Mouse (Mus musculus) splenic B cell, adult 2 months (primary cell): Measurements from ENCODE around the gene Kri1.
"Not testable (repeated sequence)": the region's sequence is repeated elsewhere in the genome, so short reads cannot be mapped to it uniquely, and the experiment has no call there.

ENCODE experiments used
- DNase-seq: peaks from one replicate; pipeline ENCODE4 v3.0.0-alpha.2; 2011; ENCODE audit warnings: low read depth, low spot score
- H3K27me3 ChIP-seq: 2 replicates; pipeline ENCODE4 v1.6.1; 2012; ENCODE audit warnings: mild to moderate bottlenecking, low read length, moderate library complexity, mixed read lengths; ENCODE audit not compliant: control insufficient read depth, poor library complexity, insufficient read depth, severe bottlenecking
- H3K36me3 ChIP-seq: 2 replicates; pipeline ENCODE4 v1.6.1; 2012; ENCODE audit warnings: mild to moderate bottlenecking, low read length, moderate library complexity, mixed read lengths; ENCODE audit not compliant: control insufficient read depth, poor library complexity, insufficient read depth, severe bottlenecking

The Kri1 gene

DNA sequence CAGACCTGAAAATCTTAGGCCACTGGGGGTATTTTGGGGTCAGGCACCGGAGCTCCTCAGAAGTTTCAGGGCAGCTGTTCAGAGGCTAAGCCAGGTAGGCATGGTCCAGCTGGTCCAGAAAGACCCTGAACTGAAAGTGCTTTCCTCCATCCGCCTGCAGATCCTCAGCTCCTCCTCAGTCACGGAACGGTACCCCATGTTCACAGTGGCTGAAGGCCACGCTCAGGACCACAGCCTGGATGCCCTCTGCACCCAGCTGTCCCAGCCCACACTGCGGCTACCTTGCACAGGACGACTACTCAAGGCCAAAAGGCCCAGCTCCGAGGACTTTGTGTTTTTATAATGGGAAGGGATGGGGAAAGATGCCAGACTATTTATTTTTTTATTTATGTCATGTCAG lies 14.7 kb downstream of the Kri1 start:
- no peaks in the 10 kb centered on the region for H3K27me3 ChIP-seq
- H3K36me3 ChIP-seq, result peaks cover 16% of the 10 kb centered on the region
- DNase-seq, result no peak

DNA sequence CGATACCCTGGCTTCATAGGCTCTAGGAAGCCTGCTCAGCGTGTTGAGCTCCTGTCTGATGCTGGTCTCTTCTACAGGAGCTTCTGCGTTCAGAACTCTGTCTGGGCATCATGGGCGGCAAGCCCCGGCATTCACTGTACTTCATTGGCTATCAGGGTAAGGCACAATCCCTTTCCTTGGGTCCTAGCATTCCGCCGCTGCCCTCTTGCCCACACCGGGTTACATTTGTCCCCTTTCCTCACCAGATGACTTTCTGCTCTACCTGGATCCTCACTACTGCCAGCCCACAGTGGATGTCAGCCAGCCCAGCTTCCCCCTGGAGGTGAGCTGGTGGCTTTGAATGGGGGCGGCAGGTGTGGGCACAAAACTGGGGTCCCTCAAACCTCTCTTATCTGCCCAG lies 15.4 kb downstream of the Kri1 start:
- H3K27me3 ChIP-seq, result no peaks in the 10 kb centered on the region
- DNase-seq, result no peak
- H3K36me3 ChIP-seq, result peaks cover 14% of the 10 kb centered on the region

DNA sequence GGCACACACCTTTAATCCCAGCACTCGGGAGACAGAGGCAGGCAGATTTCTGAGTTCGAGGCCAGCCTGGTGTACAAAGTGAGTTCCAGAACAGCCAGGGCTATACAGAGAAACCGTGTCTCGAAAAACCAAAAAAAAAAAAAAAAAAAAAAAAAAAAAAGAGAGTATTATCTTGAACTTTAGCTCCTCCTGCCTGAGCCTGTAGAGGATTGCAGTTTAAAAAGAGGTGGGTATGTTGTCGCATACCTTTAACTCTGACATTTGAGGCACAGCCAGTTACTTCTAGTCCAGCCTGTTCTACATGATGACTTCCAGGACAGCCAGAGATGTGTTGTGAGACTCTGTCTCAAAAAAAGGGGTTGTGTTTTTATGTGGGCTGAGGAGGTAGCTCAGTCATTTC lies 18.2 kb downstream of the Kri1 start:
- DNase-seq, H3K27me3 ChIP-seq: not testable (repeated sequence)
- peaks cover 13% of the 10 kb centered on the region for H3K36me3 ChIP-seq

DNA sequence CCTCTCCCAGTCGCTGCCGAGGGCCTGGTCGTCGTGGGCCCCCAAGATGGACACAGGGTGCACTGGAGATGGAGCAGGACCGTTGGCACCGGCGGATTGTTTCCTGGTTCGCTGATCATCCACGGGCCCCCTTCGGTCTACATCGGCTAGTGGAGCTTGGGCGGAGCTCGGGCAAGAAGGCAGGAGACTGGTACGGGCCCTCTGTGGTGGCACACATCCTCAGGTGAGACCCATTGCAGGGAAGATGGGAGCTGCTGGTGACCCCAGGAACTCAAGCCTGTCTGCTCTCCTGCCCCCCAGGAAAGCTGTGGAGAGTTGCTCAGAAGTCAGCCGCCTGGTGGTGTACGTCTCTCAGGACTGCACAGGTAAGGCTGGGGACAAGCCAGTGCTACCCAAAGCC lies 19.5 kb downstream of the Kri1 start:
- DNase-seq, result no peak
- H3K27me3 ChIP-seq, result no peaks in the 10 kb centered on the region

DNA sequence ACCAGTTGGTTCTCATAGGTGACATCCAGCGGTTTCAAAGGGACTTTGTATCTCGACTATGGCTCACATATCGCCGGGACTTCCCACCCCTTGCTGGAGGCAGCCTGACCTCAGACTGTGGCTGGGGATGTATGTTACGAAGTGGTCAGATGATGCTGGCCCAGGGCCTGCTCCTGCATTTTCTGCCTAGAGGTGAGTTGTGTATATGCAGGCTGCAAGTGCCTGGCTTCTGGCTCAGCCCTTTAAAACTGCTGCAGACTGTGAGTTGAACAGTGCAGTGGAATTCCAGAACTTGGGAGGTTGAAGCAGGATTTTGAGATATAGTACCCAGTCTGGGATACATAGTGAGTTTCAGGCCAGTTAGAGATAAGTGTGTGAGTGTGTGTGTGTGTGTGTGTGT lies 20.9 kb downstream of the Kri1 start:
- no peaks in the 10 kb centered on the region for H3K27me3 ChIP-seq
- no peak for DNase-seq

More for the DNA sequence above, 19.5 kb downstream of the Kri1 start:
- H3K36me3 ChIP-seq, result peaks cover 11% of the 10 kb centered on the region

DNA sequence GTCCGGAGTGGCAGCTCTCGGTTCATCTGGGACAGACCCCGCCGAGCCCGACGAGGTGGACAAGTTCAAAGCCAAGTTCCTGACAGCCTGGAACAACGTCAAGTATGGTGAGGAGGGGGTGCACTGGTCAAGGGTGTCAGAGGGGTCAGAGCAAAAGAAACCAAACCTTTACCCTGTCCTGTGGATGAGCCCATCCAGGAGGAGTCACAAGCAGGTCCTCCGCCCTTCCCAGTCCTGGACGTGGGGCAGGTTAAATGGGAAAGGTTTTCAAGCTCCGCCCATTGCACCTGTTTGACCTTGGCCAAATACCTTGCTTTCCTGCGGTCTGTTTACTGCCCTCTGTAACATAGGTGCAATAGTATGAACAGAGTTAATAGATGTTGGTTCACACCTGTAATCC lies 22.2 kb downstream of the Kri1 start:
- Histone ChIP-seq H3K36me3 (peaks cover 7% of the 10 kb centered on the region), H3K27me3 (no peaks in the 10 kb centered on the region)
- no peak for DNase-seq

More for the DNA sequence above, 20.9 kb downstream of the Kri1 start:
- peaks cover 11% of the 10 kb centered on the region for H3K36me3 ChIP-seq

DNA sequence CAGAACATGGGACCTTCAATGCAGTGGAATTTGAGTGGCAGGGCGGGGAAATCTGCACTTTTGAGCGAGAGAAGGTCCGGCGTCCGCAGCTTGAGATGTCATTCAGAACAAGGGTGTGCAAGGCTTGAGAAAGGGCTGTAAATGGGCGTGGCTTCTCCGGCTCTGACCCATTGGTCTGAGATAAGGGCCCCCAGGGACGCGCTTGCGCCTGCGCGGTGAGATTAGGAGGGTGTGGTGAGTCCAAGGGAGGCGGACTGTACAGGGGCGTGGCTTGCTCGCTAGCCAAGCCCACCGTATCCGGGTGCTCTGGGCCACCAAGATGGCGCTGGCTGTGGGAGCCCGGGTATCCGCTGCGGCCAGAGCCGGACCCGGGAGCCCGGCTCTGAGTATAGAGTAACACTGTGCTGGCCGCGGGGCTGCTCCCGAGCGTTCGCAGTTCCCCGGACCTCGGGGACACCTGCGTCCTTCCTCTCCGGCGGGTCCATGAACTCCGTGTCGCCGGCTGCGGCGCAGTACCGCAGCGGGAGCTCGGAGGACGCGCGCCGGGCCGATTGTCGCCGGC lies 22.7 kb downstream of the Kri1 start, which contains the start of gene Atg4d:
TSS of gene Atg4d (plus strand) at position 294 of the 562 bp plus-strand sequence.
- Histone ChIP-seq H3K36me3 (peaks cover 7% of the 10 kb centered on the region), H3K27me3 (no peaks in the 10 kb centered on the region)
- DNase-seq, result peak; percentile 100

DNA sequence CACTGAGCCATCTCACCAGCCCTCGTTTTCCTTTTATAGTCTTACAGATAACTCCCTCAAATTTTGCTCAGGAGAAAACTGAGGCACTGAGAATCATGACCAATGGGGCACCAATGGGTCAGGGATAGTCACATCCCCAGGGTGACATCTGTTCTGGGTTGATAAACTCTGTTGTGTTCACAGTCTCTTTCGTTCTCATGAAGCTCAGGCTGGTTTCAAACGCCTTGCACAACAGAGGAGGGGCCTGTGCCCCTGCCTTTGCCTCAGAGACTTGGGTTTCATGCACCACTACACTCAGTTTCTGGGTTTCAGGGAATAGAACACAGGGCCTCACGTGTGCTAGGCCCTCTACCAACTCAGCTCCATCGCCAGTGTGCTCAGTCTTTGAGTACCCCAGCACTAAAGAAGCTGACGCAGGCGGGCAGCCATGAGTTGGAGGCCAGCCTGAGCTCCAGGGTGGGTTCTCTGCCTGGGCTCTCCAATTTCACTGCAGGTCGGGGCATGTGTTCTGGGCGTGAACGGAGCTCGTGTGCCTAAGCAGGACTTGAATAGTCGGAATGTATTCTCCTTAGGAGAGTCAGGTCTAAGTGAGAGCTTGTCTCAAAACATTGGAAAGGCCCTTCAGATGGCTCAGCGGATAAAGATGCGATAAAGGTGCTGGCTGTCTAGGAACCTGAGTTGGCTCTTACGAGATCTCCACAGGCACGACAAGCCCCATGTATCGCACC lies 23.3 kb downstream of the Kri1 start:
- no peaks in the 10 kb centered on the region for H3K27me3 ChIP-seq
- peaks cover 7% of the 10 kb centered on the region for H3K36me3 ChIP-seq
- peak; percentile 35 for DNase-seq

DNA sequence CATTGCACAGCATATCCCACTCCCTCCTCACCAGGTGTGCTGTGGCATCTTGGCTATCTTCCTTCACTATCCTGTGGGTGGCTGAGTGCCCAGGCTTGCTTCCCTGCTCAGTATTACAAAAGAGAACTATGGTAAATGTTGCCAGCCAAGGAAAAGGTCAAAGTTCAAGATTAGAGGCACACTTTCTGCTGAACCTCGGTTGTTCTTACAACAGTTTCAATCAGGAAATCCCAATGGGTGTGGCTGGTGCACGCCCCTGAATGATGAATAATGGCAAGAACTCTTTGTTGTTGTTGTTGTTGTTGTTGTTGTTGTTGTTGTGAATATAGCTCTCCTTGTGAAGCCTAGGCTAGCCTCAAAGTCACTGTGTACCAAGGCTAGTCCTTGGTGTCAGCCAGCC lies 25.9 kb downstream of the Kri1 start:
- no peak for DNase-seq
- no peaks in the 10 kb centered on the region for H3K27me3 ChIP-seq
- no peaks in the 10 kb centered on the region for H3K36me3 ChIP-seq

DNA sequence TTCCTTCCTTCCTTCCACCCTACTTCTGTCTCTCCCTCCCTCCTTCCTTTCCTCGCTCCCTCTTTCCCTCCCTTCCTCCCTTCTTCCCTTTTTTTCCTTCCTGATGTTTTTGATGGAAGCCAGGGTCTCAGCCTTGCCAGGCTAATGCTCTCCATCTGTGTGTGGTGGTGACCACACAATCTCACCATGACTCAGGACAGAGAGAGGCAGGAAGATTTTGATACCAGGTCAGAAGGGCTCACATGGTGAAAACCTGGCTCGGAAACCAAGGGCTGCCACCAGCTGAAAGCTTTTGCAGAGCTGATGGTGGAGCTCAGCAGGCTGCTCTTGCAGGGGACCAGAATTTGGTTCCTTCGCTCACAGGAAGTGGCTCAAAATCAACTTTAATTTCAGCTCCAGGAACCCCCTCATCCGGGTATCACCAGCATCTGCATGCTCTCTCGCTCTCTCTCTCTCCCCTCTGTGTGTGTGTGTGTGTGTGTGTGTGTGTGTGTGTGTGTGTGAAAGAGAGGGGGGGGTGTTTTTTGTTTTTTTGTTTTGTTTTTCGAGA lies 27.2 kb downstream of the Kri1 start:
- DNase-seq, result no peak
- no peaks in the 10 kb centered on the region for H3K36me3 ChIP-seq
- H3K27me3 ChIP-seq, result no peaks in the 10 kb centered on the region

DNA sequence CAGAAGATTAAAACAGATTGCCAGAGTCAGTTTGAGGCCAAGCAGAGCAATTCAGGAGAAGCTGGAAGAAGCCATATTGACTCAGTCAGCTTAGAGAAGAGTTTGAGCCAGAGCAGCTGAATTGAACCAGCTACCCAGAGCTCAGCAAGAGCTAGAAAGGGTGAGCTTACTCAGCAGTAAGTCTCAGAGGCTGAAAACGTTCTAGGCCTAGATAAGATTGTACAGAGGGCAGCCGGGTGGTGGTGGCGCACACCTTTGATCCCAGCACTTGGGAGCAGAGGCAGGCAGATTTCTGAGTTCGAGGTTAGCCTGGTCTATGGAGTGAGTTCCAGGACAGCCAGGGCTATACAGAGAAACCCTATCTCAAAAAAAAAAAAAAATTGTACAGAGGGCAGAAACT lies 31.4 kb downstream of the Kri1 start:
- not testable (repeated sequence) for H3K36me3 ChIP-seq, H3K27me3 ChIP-seq, DNase-seq

DNA sequence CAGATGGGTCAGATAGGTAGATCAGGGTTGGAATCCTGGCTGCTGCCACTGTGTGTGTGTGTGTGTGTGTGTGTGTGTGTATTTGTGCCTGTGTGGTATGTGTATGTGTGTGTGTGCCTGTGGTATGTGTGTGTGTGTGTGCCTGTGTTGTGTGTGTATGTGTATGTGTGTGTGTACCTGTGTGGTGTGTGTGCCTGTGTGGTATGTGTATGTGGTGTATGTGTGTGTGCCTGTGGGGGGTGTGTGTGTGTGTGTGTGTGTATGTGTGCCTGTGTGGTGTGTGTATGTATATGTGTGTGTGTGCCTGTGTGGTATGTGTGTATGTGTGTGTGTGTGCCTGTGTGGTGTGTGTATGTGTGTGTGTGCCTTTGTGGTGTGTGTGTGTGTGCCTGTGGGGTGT lies 33.1 kb downstream of the Kri1 start:
- no peaks in the 10 kb centered on the region for H3K36me3 ChIP-seq
- DNase-seq, result no peak

DNA sequence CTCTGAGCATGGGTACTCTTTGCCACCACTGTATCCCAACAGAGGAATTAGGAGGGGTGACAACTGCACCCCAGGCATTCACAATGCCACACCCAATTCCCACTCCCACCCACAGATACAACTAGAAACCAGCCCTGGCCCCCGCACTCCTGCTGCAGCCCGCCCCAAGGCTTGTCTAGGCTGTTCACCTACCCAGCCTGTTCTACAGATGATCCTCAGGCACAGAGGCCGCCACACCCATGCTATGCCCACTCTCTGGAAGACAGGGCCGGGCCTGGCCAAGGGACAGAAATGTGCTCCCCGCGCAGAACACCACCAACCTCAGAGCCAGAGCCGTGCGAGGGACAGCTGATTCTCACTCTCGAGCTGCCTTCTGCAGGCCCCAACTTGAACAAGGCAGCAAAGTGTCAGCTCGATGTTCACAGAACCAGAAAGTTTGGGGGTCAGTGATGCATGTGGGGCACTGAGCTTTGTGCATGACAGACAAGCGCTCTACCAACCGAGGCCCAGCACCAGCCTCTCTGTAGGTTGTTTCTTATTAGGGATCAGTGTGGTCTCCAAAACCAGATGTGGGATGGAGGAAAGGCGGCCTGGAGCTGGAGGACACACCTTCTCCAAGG lies 36.5 kb downstream of the Kri1 start:
- H3K27me3 ChIP-seq, result no peaks in the 10 kb centered on the region
- DNase-seq, result no peak
- no peaks in the 10 kb centered on the region for H3K36me3 ChIP-seq

More for the DNA sequence above, 33.1 kb downstream of the Kri1 start:
- no peaks in the 10 kb centered on the region for H3K27me3 ChIP-seq

DNA sequence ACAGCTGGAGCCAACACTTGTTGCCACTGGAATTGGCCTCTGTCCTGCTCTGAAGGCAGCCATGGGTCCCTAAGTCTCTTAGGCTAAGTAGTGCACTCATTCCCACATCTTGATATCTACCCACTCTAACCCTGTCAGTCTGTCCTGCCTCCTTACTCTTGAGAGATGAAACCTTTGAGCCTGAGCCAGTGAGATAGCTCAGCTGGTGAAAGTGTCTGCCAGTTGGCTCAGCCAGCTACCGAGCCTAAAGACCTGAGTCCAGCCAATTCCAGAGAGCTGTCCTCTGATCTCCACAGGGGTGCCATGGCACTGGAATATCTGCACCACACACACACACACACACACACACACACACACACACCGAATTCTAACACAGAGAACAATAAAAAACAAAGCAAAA lies 37.3 kb downstream of the Kri1 start:
- Histone ChIP-seq H3K27me3 (no peaks in the 10 kb centered on the region), H3K36me3 (no peaks in the 10 kb centered on the region)
- DNase-seq, result no peak
